Mouse (Mus musculus): ENCODE data around the gene Ttyh2.

Gene Ttyh2

GRCm38 (mm10) chr11:114675341-114675825, at the start of gene Ttyh2:
Gene Ttyh2, plus strand, starts transcription at chr11:114675431.
- DNase-seq (ENCODE audit: low spot score), result peak; percentile 37

GRCm38 (mm10) chr11:114626071-114626690, 49.0 kb upstream of the Ttyh2 start:
- DNase-seq (ENCODE audit: low spot score), result no peak

DNA sequence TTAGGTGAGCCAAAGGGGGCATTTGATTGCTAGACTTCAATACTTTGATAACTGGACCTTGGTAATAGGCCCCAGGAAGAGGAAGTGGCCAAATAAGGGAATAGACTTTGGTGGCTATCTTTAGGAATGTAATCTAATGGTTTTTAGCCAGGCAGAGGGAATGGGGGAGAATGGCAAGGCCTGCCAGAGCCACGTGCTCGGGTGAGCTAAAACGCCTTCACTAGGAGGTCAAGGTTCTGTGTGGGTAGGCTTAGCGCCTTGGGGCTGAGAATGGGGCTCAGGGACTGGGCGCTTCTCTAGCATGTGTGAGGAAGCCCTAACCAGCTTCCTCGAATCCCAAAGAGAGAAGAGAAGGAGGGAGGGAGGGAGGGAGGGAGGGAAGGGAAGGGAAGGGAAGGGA, 48.2 kb upstream of the Ttyh2 start:
- DNase-seq (ENCODE audit: low spot score), result no peak

DNA sequence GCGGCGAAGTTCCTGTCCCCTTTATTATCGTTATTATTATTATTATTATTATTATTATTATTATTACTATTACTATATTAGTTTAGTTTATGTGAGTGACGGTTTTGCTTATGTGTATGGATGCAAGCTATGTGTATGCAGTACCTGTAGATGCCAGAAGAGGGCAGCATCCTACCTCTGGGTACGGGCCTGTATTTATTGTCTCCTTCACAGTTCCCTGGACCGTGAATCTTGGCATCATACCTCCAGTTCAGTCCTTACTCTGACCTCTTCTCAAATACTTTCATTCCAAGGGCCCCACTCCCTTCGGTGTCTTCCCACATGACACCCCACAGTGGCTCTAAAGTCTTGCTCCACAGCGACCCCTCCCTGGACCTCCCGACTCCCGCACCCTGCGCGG, 47.2 kb upstream of the Ttyh2 start:
- no peak for DNase-seq (ENCODE audit: low spot score)

GRCm38 (mm10) chr11:114630044-114630443, 45.2 kb upstream of the Ttyh2 start:
- no peak for DNase-seq (ENCODE audit: low spot score)

GRCm38 (mm10) chr11:114632266-114632665, 43.0 kb upstream of the Ttyh2 start:
- no peak for DNase-seq (ENCODE audit: low spot score)

DNA sequence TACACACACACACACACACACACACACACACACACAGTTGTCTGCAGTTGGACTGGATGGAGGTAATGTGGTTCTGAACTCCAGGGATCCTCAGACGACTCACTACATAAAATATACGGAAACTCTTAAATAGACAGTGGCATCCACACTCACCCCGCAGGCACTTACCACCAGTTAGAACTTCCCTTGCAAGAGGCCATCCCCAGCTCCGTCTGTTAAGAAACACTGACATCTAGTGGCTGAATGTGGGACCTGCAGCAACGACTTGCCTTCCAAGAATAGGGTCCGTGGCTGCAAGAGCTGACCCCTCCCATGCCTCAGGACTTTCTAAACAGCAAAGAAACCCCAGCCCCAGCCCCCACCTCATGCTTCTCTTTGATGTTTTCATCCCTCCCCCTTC, 38.9 kb upstream of the Ttyh2 start:
- DNase-seq (ENCODE audit: low spot score), result peak; percentile 63

- no peak for DNase-seq (ENCODE audit: low spot score)
These were observed 38.3 kb upstream of the Ttyh2 start for GRCm38 (mm10) chr11:114636727-114637505.

DNA sequence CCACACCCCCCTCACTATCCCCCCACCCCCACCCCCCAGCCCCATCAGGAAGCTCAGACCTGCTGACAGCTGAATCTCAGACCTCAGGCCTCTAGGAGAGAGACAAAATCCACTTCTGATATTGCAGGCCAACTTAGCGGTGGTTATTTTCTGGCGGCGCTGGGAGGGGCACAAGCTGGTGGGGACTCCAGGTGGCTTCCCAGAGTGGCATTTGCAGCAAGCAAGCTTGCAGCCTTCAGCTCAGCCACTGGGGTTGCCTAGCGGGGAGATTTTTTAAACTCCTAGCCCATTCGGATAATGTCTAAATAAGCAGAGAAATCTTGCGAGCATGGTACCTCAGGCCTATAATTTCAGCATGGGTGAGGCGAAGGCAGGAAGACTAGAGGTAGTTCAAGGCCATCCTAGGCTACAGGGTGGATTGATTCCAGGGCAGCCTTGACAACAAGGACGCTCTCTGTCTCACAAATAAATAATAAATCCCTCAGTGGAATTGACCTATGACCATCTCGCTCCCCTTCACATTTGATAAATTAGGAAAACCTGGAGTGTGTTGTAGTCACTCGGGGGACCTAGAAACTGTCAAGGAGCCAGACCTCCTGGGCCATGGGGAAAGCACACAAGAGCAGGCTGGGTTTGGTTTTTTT, 36.5 kb upstream of the Ttyh2 start:
- no peak for DNase-seq (ENCODE audit: low spot score)

DNA sequence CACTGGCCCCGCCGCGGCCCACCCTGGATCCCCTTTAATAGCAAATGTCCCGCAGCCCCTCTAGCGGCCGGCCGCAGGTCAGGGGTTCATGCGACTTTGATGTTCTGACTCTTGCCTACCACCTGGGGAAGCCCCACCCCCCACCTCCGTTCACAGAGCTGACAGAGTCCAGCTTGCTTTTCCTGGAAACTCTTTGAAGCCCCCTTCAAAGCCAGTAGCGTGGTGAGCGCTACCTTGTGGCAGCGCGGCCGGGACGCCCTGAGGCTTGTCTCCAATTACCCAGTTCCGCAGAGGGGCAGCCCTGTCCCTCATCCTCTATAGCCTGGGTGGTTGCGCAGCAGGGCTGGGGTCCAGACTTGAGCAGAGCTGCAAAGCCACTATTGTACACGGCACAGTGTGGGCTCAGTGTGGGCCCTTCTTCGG, 35.5 kb upstream of the Ttyh2 start:
- no peak for DNase-seq (ENCODE audit: low spot score)

- no peak for DNase-seq (ENCODE audit: low spot score)
These were observed 34.6 kb upstream of the Ttyh2 start for GRCm38 (mm10) chr11:114640658-114641057.

GRCm38 (mm10) chr11:114641136-114641535, 34.1 kb upstream of the Ttyh2 start:
- DNase-seq (ENCODE audit: low spot score), result no peak

DNA sequence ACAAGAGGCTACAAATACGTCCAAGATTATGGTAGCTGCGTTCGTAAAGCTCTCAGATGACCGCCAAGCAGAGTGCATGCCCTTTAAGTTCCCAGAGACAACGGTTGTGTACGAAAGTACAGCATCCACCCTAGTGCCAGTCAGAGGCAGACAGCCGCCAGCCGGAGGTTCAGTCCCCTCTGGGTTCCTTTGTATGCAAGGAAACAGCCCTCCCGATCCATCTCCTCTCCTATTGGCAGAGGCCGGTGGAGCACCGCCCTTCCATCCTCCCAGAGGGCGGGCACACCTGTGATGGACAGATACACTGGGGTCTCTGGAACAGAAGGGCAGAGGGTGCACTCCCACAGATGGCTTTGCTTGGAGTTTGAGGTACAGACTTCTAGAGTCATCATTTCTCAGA, 33.0 kb upstream of the Ttyh2 start:
- DNase-seq (ENCODE audit: low spot score), result no peak

- no peak for DNase-seq (ENCODE audit: low spot score)
These were observed 32.3 kb upstream of the Ttyh2 start for GRCm38 (mm10) chr11:114642926-114643325.

DNA sequence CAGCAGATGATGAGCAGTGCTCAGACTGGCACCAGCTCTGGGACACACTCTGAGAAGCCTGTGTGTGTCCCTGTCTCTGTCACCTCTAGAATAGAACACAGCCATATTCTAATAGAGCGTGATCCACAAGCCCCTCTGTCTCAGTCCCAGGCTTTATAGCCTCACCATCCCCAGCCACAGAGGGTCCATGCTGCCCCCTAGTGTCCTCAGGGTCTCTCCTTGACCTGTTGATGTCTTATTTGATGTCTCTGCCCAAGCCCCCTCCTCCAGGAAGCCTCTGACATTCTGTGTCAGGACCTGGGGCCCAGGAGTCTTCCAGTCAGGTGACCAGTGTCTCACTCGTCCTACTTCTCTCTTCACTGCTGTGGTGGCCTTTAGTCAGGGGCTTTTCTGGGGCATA, 31.1 kb upstream of the Ttyh2 start:
- DNase-seq (ENCODE audit: low spot score), result no peak

DNA sequence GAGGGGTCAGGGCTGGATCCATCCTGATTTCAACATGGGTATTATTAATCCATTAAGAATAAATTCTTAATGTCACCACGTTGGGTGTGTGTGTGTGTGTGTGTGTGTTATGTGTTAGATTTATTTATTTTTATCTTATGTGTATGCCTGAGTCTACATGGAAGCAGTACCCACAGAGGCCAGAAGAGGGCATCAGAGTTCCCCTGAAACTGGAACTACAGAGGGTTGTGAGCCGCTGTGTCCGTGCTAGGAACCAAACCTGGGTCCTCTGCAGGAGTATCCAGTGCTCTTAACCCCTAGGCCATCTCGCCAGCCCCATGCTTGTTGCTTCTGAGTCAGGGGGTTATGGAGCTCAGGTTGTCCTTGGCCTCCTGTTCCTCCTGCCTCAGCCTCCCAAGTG, 25.7 kb upstream of the Ttyh2 start:
- no peak for DNase-seq (ENCODE audit: low spot score)

DNA sequence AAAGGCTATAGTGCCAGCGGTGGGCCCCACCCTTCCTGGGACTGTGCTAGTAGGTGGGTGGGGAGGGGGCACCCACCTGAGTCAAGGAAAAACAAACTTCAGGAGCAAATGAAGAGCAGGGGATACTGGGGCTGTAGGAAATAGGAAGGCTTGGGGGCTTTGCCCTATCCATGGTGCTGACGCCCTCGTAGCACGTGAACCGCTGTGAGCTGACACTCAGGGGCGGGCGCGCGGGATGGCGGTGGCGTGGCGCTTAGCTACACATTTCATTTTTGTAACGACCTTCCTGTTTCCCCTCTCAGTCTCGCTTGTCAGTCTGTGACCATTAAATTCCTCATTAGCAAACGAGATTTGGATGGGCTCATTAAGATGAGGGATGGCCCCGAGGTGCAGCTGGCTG, 22.7 kb upstream of the Ttyh2 start:
- no peak for DNase-seq (ENCODE audit: low spot score)

DNA sequence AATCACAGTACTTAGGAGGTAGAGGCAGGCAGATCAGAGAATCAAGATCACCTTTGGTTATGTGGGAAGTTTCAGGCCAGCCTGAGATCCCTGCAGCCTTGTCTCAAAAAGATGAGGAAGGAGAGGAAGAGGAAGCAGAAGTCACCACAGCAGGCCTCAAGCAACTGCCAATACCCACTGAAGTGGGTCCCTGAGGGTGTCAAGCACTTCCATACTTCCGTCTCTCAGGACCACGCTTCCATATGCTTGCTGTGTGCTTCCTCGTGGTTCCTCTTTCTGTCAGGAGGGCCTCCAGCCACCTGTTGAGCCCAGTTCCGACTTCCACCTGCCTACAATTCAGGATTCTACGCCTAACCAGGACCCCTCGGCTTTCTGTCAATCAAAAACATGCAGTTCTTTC, 21.6 kb upstream of the Ttyh2 start:
- DNase-seq (ENCODE audit: low spot score), result no peak

DNA sequence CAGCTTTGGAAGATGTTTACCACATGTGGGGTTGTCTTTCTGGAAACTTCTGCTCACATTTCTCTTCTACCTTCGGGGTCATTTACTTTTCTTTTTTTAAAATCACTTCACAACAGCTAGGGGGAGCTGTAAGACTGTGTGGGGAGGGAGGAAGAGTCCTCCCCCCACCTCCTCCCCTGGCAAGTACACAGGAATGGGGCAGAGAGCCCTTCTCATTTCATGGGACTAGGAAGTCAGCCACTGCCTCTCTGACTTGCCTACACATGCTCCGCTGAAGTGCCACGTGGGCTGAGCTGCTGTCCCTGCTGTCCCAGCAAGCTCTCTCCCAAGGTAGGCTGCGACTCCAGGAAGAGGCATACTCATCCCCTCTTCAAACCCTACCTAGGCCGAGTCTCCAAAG, 20.7 kb upstream of the Ttyh2 start:
- no peak for DNase-seq (ENCODE audit: low spot score)

DNA sequence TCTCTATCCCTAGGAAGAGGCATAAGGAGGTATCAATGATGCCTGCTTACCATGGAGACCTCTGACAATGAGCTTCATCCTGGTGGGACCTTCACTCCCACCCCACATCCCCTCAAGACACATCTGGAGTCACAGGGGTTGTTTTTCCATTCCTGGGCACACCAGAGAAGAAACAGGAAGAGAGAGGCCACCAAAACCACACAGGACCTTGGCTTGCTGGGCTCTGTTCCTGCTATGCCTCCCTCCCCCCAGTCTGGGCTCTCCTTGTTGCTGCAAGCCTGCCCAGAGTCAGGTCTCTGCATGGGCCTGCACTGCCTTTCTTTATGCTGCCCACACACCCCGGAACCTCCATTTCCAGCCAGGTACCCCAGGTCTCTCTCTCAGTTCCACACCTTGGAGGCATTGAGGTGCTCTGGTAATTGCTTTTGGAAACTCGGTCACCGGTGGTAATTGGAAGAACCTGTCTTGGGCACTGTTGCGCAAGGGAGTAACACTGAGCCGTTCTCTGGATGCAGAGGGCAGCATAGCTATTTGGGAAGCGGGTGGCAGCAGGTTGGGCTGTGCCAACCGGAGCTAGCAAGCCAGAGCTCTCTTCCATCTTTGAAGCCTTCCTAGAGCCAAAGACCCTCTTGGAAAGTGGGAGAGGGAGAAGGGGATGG, 19.8 kb upstream of the Ttyh2 start:
- no peak for DNase-seq (ENCODE audit: low spot score)

DNA sequence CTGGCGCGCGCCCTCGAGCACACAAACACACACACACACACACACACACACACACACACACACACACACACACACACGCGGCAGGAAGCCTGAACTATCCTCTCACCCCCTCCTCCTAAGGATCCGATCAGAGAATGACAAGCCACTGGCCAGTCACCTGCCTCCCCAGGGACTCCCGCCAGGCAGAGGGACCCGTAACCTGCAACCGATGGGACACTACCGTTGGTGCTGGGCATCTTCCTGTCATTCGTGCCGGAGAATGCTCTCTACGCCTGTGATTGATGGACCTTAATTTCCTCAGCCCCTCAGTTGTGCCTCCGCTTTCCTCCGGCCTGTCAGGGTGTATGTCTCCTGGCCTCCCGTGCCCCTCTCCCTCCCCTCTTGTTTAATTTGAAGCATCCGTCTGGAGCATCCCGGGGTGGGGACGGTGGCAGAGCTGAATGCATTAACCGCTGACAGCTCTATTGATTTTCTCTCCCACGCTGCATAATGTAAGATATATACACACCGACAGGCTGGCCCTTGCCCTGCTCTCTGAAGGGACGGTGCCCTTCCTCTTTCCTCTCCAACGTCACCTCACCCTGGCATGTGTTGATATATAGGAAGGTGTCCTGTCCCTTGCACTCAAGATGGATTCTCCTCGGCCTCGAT, 18.1 kb upstream of the Ttyh2 start:
- no peak for DNase-seq (ENCODE audit: low spot score)

DNA sequence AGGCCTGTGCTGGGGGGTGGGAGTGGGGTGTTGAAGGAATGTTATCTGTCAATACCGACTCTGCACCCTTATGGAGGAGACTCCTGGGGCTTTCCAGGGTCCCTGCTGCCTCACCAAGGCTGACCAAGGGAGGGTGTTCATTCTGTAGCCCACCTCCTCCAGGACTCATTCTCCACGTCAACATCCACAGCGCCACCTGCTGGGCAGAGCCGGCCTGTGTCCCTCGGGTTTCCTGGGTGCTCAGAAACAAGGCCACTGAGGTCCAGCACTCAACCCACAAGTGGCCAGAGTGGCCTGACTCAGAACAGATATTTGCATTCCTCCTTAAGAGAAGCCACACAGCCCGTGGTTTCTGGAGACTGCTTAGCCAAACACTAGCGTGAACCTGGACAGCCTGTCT, 17.5 kb upstream of the Ttyh2 start:
- DNase-seq (ENCODE audit: low spot score), result peak; percentile 51
